Mouse (Mus musculus): ENCODE data around the gene Zfp598.
"Not testable (repeated sequence)": the region's sequence is repeated elsewhere in the genome, so short reads cannot be mapped to it uniquely, and the experiment has no call there.

Gene Zfp598

DNA sequence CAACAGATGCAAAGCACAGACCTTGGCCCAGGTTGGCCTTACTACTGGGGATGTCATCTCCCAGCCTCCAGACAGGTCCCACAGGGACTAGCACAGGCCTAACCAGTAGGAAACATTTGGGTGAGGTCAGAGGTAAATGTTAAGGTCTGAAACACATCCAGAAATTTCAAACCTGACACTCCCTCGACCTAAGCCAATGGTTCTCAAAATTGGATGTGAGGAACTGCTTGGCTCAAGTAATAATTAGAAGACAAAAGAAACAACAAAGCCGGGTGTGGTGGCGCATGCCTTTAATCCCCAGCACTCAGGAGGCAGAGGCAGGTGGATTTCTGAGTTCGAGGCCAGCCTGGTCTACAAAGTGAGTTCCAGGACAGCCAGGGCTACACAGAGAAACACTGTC lies 23.1 kb upstream of the Zfp598 start:
- no peak for ATAC-seq (ENCODE audit: low TSS enrichment)

DNA sequence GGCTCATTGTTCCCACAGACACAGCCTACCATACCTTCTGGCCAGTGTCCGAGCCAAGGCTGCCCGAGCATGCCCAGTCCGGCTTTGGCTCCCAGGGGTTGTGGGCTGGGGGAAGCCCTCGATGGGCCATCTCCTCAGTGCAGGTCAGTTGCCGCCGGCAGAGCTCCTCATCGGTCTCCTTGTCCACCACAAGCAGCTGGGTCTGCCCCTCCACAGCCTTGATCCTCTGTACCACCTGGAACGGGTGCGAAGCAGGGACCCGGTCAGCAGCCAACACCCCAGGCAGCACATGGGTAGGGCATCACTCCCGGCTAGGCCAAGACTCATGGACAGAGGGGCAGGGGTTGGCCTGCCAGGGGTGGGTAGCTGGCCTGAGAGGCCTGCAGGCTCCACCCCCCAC lies 22.0 kb upstream of the Zfp598 start:
- ATAC-seq (ENCODE audit: low TSS enrichment): no peak

DNA sequence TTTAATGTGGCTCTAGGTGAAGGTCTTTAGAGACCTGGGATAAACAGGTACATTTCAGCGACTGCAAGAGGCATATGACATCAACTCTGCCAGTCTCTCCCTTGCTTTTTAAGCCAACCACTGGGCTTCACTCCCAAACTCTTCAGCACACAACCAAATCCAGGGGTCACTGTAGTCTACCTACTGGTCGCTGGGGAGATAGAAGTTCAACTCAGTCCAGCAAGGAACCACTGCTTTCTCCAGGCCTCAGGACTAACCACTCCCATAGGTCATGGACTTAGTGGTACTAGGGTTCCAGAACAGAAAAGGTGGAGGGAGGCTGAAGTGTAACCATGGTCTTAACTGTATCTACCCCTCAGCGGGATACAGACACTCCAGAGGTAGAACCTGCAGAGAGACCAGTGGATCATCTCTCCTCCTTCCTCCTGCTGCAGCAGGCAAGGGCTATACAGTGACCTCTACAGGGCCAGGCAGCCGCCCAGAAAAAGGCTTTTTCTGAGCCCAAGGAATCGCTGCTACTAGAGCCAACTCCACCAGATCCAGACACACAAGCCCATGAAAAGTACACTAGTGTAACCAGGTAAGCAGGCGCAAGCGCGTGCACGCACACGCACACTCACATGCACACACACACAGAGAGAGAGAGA lies 20.6 kb upstream of the Zfp598 start:
- ATAC-seq (ENCODE audit: low TSS enrichment): no peak

GRCm38 (mm10) chr17:24649581-24650069 lies 19.9 kb upstream of the Zfp598 start:
- no peak for ATAC-seq (ENCODE audit: low TSS enrichment)

DNA sequence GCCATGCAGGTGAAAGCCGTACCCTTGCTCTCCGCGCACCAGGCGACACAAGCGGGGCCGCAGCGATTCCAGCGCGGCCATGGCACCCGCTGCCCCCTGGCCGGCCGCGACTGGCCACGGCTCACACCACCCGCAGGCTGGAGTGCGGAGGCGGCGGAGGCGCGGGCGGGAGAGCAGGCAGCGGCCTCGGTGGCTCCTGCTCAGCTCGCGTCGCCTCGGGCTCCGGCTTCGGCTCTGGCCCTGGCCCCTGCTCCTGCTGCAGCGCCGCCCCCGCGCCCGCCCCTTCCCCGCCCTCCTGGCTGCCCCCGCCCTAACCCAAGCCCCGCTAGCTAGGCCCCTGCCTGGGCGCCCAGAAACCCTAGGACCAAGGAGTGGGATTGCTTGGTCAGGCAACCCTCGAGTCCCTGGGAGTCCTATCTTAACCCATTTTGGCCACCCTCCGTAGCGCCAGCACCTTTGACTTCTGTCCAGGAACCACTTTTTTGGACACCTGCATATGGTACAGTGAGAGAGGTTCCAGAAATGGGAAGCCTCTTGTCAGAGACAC lies 19.3 kb upstream of the Zfp598 start, which contains the start of gene Slc9a3r2:
Gene Slc9a3r2 (minus strand): TSS at position 258 of the 547 bp plus-strand sequence.
- ATAC-seq (ENCODE audit: low TSS enrichment): no peak

DNA sequence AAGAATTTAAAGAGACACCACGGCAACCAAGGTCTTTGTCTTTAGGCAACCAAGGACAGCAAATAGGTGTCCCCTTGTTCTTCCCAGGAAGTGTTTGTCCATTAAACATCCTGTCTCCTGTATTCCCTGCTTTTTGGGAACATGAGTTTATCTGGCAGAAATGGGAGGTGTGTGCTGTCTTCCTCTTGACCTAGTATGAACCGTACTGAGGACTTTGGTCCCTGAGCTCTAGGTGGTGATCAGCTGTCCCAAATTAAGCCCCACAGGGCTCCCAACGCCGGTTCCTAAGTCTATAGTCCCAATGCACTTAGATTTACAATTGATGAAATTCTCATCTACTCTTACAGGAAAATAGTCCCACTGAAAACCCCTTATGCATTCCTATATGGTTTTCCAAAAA lies 18.7 kb upstream of the Zfp598 start:
- ATAC-seq (ENCODE audit: low TSS enrichment): no peak

DNA sequence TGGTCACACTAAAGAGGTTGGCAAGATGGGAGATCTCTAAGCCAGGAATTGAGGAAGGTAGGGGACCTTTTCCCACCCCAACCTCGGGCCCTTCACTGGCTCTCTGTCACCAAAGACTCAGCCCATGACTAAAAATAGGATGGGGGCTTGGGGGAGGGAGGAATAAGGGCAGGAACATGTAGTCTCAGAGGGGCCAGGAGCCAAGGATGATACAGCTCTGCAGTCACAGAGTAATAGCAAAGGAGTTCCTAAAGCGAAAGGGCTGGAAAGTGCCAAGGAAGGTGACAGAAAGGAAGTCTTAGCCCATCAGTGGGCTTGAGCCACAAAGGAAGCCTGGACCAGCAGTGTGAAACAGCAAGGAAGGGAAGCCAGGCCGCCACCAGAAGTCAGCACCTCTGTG lies 17.7 kb upstream of the Zfp598 start:
- no peak for ATAC-seq (ENCODE audit: low TSS enrichment)

GRCm38 (mm10) chr17:24653967-24654710 lies 15.3 kb upstream of the Zfp598 start:
- ATAC-seq (ENCODE audit: low TSS enrichment): peak; percentile 42; the same call in 1 of the 2 replicates

GRCm38 (mm10) chr17:24654969-24655368 lies 14.5 kb upstream of the Zfp598 start:
- ATAC-seq (ENCODE audit: low TSS enrichment): no peak

DNA sequence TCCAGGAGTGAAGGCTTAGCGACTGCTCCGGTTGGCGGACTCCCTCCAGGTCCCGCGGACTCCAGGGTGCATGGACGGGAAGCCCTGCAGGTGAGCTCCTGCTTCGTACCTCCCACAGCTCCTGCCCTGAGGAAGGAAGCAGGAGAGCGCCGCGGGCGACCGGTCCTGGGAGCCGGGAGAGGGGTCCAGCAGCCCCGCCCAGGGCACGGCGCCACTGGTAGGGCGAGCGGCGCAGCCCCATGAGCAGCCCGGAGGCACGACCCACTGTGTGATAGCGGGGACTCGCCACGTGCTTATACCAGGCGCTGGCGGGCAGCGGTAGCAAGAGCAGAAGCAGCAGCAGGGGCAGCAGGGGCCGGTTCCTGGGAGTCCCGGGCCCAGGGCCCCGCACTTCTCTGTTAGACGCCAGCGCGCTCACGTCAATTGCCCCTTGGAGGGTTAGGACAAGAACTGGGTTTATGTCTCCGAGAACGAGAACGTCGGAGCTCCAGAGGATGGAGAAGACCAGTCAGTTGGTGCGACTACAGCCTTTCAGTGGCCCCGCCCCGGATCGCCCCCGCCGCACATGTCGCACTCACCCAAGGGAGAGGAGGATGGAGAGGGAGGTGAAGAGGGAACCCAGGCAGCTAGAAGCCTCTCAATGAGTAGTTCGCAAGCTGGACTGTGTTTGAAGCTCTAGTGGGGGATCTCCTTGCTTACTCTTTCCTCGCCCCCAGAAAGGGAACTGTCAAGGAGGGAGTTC lies 11.3 kb upstream of the Zfp598 start, which contains the start of gene Npw:
Gene Npw (minus strand): TSS at position 441 of the 742 bp plus-strand sequence.
- no peak; the same call in 1 of the 2 replicates for ATAC-seq (ENCODE audit: low TSS enrichment)

- not testable (repeated sequence) for ATAC-seq (ENCODE audit: low TSS enrichment)
These were observed 2.5 kb upstream of the Zfp598 start for GRCm38 (mm10) chr17:24667011-24667410.

DNA sequence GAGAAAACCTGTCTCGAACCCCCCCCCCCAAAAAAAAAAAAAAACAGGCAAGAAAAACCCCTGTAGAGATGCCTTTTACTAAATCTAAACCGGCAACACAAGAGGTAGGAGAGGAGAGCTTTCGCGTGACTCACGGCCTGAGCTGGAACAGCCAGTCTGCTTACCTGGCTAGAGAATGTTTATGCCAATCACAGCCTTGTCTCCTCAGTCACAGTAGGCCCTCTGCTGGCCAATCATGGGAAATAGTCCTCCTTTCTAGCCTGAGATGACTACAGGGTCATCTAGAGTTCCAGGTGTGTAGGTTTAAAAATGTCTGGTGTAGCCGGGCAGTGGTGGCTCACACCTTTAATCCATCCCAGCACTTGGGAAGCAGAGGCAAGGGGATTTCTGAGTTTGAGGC lies 2.1 kb upstream of the Zfp598 start:
- ATAC-seq (ENCODE audit: low TSS enrichment): peak; percentile 25; the same call in 1 of the 2 replicates

- not testable (repeated sequence) for ATAC-seq (ENCODE audit: low TSS enrichment)
These were observed 308 bp upstream of the Zfp598 start for GRCm38 (mm10) chr17:24669214-24669544.

DNA sequence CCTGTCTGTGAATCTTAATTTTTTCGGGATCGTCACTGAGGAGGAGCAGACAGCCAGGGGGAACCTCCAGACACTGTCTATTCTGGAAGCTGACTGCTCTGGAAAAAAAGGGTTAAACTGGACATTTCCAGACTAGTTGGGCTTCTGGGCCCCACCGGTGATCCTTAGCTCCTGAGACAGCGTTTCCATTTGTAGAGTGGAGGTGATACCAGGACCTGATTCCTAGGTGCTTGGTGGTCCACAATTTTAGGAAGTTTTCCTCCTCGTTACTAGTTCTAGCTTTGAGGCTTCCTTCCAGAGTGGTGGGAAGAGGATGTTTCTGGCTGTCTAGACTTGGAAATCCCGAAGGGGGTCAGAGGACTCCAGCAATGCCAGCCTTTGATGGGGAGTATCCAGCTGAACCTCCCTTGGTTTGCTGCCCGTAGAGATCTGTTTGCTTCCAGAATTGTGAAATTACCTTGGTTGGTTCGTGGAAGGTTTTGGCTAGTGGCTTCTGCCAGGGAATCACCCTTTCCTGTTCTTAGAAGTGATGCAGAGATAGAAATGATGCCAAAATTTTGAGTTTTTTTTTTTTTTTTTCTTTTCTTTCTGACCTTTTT lies 858 bp downstream of the Zfp598 start:
- ATAC-seq (ENCODE audit: low TSS enrichment): no peak

DNA sequence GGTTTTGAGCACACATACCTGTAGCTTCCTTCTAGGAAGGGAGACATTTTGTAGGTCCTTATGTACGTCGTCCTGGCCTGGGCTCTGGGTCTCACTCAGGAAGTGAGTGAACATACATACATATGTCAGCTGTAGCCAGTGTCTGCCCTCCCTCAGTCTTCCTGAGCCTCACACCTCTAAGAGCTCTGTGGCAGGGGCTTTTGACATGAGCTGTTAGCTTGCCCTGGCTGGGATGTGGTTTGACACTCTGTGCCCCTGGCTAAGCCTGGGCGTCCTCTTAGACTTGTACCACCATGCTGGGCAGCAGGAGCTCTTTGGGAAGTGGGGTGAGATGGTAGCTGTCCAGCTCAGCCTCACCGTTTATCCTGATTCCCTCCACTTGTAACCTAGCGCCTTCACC lies 1.9 kb downstream of the Zfp598 start:
- ATAC-seq (ENCODE audit: low TSS enrichment): no peak

- no peak for ATAC-seq (ENCODE audit: low TSS enrichment)
These were observed 2.7 kb downstream of the Zfp598 start for GRCm38 (mm10) chr17:24672141-24672540.

DNA sequence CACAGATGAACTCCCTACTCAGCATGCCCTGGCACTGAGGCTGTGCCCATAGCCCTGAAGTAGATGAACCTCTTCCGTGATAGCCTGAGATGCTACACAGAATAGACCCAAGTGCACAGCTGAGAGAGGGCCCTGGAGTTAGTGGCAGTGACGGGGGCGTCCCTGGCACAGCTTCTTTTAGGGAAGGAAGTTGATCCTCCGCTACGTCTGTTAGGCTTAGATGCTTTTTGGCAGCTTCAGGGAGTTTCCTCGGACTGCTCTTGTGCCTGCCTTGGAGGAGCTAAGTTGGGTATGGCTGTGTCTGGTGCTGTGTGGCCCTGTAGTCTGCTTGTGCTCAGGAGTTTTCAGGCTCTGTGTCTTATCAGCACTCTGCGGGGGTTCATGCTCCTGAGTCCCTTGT lies 4.8 kb downstream of the Zfp598 start:
- peak; percentile 56 for ATAC-seq (ENCODE audit: low TSS enrichment)

GRCm38 (mm10) chr17:24676187-24676586 lies 6.7 kb downstream of the Zfp598 start:
- ATAC-seq (ENCODE audit: low TSS enrichment): no peak

- ATAC-seq (ENCODE audit: low TSS enrichment): no peak
These were observed 7.4 kb downstream of the Zfp598 start for GRCm38 (mm10) chr17:24676877-24677276.

- ATAC-seq (ENCODE audit: low TSS enrichment): no peak
These were observed 8.1 kb downstream of the Zfp598 start for GRCm38 (mm10) chr17:24677500-24678080.

GRCm38 (mm10) chr17:24686514-24686913 lies 17.0 kb downstream of the Zfp598 start:
- no peak for ATAC-seq (ENCODE audit: low TSS enrichment)
